Mouse (Mus musculus) layer of hippocampus, postnatal 25 days (tissue): ENCODE measurements around the gene Arf3. TPM values are rescaled to one million over a fixed set of nuclear protein-coding genes. Genes with fewer than 3 reads are reported as not detected.
A peak's percentile ranks its signal among the peaks of the same experiment; 100 is the strongest.

Experiments
- DNase-seq, 2 experiments: peaks; one replicate each; pipeline ENCODE4 v3.0.0; 2022; ENCODE audit warnings: mixed read lengths in 2 of 2, low spot score in 1 of 2; ENCODE audit errors: extremely low spot score in 1 of 2
- total RNA-seq, 2 experiments: library from RNA; stranded (reverse); gene quantifications; 2 replicates each; pipeline ENCODE4 v1.2.3; 2021

The Arf3 gene
- total RNA-seq, 2 experiments from 2014 or later, result 759 to 832 TPM

DNA sequence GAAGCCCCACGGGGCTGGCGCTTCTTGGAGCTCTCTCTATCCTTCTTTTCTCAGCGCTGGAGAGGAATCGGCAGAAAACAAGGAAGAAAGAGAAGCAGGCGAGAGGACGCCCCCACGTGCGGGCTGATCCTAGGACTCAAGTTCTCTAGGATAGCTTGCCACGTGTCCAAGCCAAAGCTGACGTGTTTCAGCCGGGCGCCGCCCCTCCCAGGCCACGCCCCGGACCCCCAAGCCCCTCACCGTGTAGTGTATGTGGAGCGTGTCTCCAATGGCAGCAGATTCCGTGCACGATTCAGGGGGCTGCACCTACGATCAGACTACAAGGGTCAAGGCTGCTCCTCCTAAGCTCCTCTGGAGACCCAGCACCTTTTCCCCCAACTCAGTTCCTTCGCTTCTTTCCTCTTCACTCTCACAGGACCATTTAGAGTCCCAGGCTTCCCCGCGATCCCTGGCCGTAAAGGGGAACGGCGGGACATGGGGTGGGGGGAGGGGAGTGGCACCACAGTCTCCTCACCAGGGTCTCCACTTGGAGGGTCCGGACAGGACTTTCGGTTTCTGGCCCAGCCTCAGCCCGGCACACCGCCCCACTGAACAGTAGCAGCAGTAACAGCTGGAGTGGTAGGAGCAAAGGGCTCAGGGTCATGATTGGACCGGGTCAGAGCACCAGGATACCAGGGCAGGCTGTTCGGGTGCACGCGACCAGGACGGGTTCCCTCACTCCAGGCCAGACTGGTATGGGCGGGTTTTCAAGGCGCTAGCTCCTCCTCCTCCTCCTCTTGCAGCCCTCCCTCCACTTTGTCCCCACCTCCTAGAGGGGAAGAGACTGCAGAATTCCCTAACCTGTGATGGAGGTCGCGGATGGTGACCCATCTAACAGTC, 35.3 kb downstream of the Arf3 start, which contains the start of gene Fkbp11:
Gene Fkbp11, minus strand, starts transcription at position 756 of the 879 bp plus-strand sequence.
- peak in 1 of 2 experiments; percentile 25 for DNase-seq

DNA sequence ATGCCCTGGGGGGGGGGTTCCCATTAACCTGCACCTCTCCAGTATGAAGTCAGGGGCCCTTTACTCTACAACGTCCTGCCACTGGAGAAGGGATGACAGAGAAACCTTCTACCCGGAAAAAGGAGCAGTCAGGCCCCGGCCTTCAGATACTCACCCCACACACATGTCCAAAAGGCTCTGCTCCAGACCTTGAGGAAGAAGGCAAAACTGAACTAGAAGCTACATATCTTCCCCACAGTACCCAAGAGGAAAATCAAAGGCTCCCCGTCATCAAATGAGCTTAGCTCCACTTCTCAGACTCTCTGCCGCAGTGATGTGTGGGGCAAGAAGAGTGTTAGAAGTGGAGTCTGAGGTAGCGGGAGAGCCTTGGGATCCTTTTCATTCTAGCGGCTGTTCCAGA, 36.3 kb downstream of the Arf3 start:
- DNase-seq, result no peak

DNA sequence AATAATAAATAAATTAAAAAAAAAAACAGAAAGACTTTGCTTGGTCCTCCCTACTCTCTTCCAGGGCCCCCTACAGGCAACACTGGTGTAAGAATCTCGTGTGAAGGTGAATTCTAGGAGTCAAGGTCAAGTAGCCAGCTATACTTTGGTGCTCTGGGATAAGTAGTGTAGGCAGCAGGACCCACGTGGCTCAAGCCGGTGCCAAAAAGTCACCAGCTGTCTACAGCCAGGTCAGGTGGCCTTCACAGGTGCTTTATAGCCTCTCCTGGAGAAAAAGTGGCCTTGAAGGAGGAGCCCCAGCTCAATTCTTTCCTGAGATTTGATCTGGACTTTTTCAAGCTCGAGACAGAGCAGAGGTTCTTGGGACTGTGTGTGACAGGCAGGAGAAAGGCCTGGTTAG, 36.9 kb downstream of the Arf3 start:
- no peak for DNase-seq

DNA sequence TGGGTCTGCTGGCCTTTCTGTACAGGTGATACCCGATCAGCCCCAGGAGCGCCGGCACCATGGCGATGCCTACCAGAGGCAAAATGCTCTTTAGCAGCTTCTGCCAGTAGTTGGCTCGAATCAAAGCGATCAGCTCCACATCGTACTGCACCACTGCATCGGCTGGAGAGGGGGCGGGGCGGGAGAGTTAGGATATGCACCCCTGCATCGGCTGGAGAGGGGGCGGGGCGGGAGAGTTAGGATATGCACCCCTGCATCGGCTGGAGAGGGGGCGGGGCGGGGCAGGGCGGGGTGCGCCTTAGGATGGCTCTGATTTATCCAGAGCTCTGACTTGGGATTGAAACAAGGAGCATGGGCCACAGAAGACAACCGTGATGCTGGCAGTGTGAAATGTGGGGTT, 38.6 kb downstream of the Arf3 start:
- DNase-seq, result no peak

DNA sequence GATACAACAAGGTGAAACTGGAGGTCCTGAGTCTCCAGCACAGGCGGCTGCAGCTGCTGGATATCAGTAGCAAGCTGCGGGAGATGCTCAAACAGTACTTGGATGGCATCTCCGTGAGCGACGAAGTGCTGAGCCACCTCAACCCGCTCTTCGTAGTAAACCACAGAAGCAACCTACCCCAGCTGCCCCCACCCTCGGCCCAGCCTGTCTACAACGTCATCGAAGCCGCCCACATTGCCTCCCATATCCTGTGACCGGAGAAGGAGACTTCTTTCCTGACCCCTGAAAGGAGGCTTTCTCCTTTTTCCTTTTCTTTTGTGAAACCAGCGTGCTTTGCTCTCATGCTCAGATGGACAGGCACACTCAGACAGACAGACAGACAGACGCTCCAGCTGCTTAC, 40.2 kb downstream of the Arf3 start:
- no peak for DNase-seq

DNA sequence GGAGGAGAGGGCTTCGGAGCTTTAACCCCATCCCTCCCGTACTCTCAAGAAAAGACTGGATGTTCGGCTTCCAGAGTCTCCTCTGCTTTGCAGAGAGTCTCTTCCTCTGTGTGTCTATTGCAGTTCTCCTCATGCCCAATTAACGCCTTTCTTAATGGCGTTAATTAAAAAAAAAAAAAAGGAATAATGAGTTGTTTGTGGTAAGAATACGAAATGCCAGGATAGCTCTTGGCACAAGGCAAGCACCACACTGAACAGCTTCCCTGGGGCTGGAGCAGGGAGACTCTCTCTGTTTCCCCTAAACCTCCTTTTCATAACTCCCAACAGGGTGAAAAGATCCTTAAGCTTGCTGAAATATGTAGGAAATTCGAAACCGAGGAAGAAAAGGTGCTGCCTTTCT, 40.8 kb downstream of the Arf3 start:
- no peak for DNase-seq

GRCm38 (mm10) chr15:98717301-98717700, 45.7 kb downstream of the Arf3 start:
- DNase-seq, result no peak

DNA sequence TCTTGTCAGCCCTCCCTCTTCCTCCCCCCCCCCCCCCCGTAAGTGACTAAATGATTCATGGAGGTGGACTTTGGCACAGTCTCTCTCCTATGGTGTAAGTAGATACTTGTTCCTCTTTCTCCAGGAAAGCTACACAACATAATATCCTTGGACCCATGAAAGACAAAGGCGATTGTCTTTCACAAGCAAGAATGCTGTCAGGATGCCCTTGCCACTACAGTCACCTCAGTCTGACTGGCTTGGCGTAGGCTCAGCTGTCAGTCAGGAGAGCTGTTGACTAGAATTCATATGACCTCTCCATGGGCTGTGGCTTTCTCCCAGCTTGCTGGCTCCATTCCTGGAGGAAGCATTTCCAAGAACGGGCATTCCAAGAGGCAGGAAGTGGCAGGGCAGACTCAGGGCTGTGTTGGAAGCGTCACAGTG, 48.8 kb downstream of the Arf3 start:
- no peak for DNase-seq

GRCm38 (mm10) chr15:98710442-98710841, 52.6 kb downstream of the Arf3 start:
- peak; percentile 69 to 88 for DNase-seq

DNA sequence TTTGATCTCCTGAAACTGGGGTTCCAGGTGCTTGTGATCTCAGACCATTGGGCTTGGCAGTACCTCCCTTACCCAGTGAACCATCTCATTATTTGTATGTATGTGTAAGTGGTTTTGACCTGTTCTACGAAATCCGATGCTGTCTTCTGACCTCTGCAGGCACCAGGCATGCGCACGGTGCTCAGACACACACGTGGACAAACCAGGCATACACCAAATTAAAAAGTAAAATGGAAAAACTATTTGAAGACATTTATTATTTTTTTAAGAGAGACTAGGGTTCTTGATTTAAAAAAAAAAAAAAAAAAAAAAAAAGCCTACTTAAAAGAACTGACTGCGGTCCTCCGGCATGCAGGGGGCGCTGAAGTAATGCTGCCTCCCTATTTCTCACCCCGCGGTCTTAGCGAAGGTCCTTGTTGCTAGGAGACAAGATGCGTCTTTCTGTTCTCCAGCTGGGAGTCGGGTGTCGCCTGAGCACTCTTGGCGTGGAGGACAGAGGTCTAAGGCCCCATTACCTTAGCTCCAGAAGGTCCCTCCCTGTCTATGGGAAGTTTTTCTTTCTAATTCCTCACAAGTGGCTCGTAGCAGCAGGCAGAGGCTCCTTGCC, 55.1 kb downstream of the Arf3 start, which contains the start of gene Ccdc65:
Gene Ccdc65, plus strand, starts transcription at position 442 of the 607 bp plus-strand sequence.
- DNase-seq, result peak; percentile 70 to 91

- DNase-seq, result no peak
Measured at GRCm38 (mm10) chr15:98704312-98704711, 58.7 kb downstream of the Arf3 start.

GRCm38 (mm10) chr15:98699190-98700105, 63.6 kb downstream of the Arf3 start:
- peak; percentile 95 to 96 for DNase-seq

GRCm38 (mm10) chr15:98696216-98696615, 66.8 kb downstream of the Arf3 start:
- DNase-seq, result no peak

DNA sequence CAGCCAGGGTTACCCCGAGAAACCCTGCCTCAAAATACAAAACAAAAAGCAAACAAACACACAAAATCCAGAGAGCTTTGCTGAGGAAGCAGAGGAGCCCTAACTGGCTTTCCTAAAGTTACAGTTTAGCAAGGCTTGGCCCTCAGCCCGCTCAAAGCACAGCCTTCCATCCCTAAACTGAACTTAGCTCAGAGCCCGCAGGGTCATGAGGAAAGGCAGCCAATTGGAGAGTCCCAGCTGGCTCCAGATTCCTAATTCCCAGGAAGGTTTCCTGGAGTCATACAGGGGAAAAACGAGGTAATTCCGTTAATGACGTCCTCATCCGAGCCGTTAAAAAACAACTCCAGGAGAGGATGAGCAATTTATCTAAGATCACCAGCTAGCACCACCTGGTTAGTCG, 67.3 kb downstream of the Arf3 start:
- no peak for DNase-seq

DNA sequence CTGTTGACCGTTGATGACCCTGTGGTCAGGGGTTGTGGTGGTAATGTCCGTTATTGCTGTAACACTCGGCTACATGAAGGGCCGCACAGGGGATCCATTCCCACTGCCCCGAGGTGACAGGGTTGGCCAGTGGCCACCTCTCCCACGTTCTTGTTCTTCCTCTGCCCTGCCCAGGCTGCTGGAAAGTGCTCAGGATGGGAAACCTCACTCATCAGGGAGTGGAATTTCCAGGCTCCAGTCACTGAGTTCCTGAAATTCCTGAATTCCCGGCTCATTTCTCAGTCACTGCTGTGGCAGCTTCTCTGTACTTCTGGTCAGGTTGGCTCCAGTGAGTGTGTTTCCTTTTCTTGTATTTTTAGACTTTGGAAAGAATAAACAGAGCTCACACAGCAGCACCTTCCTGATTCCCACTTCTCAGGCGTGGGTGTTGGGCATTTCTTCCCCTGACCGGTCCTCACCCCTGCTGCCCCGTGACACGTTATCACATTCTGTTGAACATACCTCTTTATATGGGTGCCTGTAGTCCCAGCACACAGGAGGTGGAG, 70.8 kb downstream of the Arf3 start:
- no peak for DNase-seq

- no peak for DNase-seq
Measured at GRCm38 (mm10) chr15:98691486-98692147, 71.4 kb downstream of the Arf3 start.

GRCm38 (mm10) chr15:98689682-98690081, 73.3 kb downstream of the Arf3 start:
- DNase-seq, result no peak
